Mouse (Mus musculus): ENCODE data around the gene Npnt. TPM values are rescaled to one million over a fixed set of nuclear protein-coding genes. Genes with fewer than 3 reads are reported as not detected.

The Npnt gene
- polyA plus RNA-seq, 1 experiment = 123 TPM

DNA sequence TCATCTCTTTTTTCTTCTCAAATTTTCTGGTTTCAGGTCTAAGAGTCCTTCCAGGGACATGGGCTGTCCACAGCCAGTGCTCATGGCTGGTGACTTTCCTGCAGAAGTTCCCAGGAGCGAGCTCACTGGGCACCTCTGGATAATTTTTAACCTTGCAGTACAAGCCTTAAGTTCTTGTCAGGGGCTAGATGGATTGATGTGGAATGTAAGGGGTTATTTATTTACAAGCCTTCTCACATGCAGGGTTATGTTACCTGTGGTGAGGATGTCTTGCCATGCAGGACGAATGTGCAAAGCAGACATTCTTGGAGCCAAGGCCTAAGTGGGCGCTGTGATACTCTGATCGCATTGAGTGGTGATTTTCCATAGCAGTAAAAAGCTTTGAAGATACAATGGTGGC is 84.5 kb downstream of the Npnt start:
- H3ac ChIP-seq (ENCODE audit: control insufficient read depth, insufficient read length) = no peak overlapping the region
- peak overlapping the region; percentile 33 for H3K4me2 ChIP-seq (ENCODE audit: low read depth)
- TF ChIP-seq MYOD1 (IDR thresholded peaks at IDR 0.05; ENCODE audit: control insufficient read depth in 1 of 3, insufficient read length in 2 of 3, low read depth in 2 of 3) = no peak
- TF ChIP-seq SRF (IDR thresholded peaks at IDR 0.05; ENCODE audit: control insufficient read depth, insufficient read length, low read depth) = no peak
- TF ChIP-seq USF1 (IDR thresholded peaks at IDR 0.05; ENCODE audit: low read depth) = no peak
- TF ChIP-seq CEBPB (IDR thresholded peaks at IDR 0.05; ENCODE audit: insufficient read depth, poor library complexity, severe bottlenecking) = no peak
- no peaks in the 10 kb centered on the region for H3K79me2 ChIP-seq (ENCODE audit: control insufficient read depth, insufficient read depth)
- H3K36me3 ChIP-seq (ENCODE audit: control insufficient read depth, insufficient read depth) = no peaks in the 10 kb centered on the region
- H3K27me3 ChIP-seq (ENCODE audit: control insufficient read depth, insufficient read depth, insufficient read length) = no peaks in the 10 kb centered on the region
- no peak overlapping the region for H3K4me3 ChIP-seq

DNA sequence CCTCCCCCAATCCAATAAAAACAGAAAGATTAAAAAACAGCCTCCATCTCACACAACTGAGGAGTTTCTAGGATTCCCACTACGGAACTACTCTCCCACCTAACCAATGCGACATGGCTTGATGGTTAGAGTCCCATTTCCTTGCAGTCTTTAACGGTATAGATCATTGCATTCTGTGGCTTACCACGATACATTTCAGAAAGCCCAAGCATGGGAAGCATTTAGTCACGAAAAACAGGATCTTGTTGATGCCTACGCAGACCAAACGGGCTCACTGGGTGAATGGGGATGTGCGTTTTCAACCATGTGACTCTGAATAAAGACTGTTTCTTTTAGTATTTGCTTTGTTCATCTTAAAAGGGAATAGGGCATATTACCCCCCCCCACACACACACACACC is 85.1 kb downstream of the Npnt start:
- H3ac ChIP-seq (ENCODE audit: control insufficient read depth, insufficient read length) = no peak overlapping the region
- H3K79me2 ChIP-seq (ENCODE audit: control insufficient read depth, insufficient read depth) = no peaks in the 10 kb centered on the region
- H3K27me3 ChIP-seq (ENCODE audit: control insufficient read depth, insufficient read depth, insufficient read length) = no peaks in the 10 kb centered on the region
- H3K4me3 ChIP-seq = no peak overlapping the region
- H3K4me2 ChIP-seq (ENCODE audit: low read depth) = peak overlapping the region; percentile 33
- no peaks in the 10 kb centered on the region for H3K36me3 ChIP-seq (ENCODE audit: control insufficient read depth, insufficient read depth)
- TF ChIP-seq MYOD1 (IDR thresholded peaks at IDR 0.05; ENCODE audit: control insufficient read depth in 1 of 3, insufficient read length in 2 of 3, low read depth in 2 of 3) (no peak), TCF12 (IDR thresholded peaks at IDR 0.05; ENCODE audit: insufficient read depth, poor library complexity, severe bottlenecking) (no peak), POLR2AphosphoS2 (IDR thresholded peaks at IDR 0.05; ENCODE audit: insufficient read length, low read depth) (no peak), POLR2A (IDR thresholded peaks at IDR 0.05; ENCODE audit: insufficient read length, low read depth) (no peak), CEBPB (IDR thresholded peaks at IDR 0.05; ENCODE audit: insufficient read depth, poor library complexity, severe bottlenecking) (no peak), SRF (IDR thresholded peaks at IDR 0.05; ENCODE audit: control insufficient read depth, insufficient read length, low read depth) (no peak), REST (IDR thresholded peaks at IDR 0.05; ENCODE audit: insufficient read depth, insufficient read length) (no peak), MAX (IDR thresholded peaks at IDR 0.05; ENCODE audit: low read depth) (no peak), USF1 (IDR thresholded peaks at IDR 0.05; ENCODE audit: low read depth) (no peak), MYOG (IDR thresholded peaks at IDR 0.05; ENCODE audit: control insufficient read depth in 1 of 3, insufficient read depth in 1 of 3, insufficient read length in 2 of 3, low read depth in 2 of 3) (no peak), TCF3 (IDR thresholded peaks at IDR 0.05; ENCODE audit: insufficient read length, low read depth) (no peak), E2F4 (IDR thresholded peaks at IDR 0.05; ENCODE audit: insufficient read depth) (no peak)

DNA sequence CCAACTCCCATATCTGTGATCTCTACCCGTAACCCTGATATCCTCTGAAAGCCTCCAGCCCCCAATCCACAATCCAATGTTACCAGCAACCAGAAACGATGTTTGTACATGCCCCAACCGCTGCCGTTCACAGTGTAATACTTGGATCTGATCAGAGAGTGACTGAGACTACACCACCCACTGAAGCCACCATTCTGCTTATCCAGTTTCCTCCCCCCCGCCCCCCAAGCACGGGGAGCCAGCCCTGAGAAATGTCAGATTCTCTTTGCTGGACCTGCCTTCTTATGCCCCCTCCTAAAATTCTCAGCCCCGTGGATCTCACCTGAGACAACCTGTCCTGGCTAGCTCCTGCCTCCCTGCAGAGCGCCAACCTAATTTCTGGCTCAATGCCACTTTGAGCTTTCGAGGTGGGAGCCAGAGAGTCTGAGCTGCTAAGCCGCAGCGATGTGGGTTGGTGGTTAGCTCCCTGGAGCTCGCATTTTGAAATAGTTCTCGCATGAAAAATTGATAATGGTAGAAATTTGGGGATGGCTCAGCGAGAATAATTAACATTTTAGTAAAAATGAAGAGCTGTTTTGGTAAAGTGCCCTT is 85.7 kb downstream of the Npnt start:
- Histone ChIP-seq H3K79me2 (ENCODE audit: control insufficient read depth, insufficient read depth) (no peaks in the 10 kb centered on the region), H3ac (ENCODE audit: control insufficient read depth, insufficient read length) (no peak overlapping the region), H3K4me3 (no peak overlapping the region), H3K4me2 (ENCODE audit: low read depth) (peak overlapping the region; percentile 33), H3K27me3 (ENCODE audit: control insufficient read depth, insufficient read depth, insufficient read length) (no peaks in the 10 kb centered on the region), H3K36me3 (ENCODE audit: control insufficient read depth, insufficient read depth) (no peaks in the 10 kb centered on the region)
- TF ChIP-seq POLR2A (IDR thresholded peaks at IDR 0.05; ENCODE audit: insufficient read length, low read depth) (no peak), MYOG (IDR thresholded peaks at IDR 0.05; ENCODE audit: control insufficient read depth in 1 of 3, insufficient read depth in 1 of 3, insufficient read length in 2 of 3, low read depth in 2 of 3) (no peak), TCF3 (IDR thresholded peaks at IDR 0.05; ENCODE audit: insufficient read length, low read depth) (no peak), MYOD1 (IDR thresholded peaks at IDR 0.05; ENCODE audit: control insufficient read depth in 1 of 3, insufficient read length in 2 of 3, low read depth in 2 of 3) (no peak), USF1 (IDR thresholded peaks at IDR 0.05; ENCODE audit: low read depth) (no peak), MAX (IDR thresholded peaks at IDR 0.05; ENCODE audit: low read depth) (no peak), REST (IDR thresholded peaks at IDR 0.05; ENCODE audit: insufficient read depth, insufficient read length) (no peak), POLR2AphosphoS2 (IDR thresholded peaks at IDR 0.05; ENCODE audit: insufficient read length, low read depth) (no peak), CEBPB (IDR thresholded peaks at IDR 0.05; ENCODE audit: insufficient read depth, poor library complexity, severe bottlenecking) (no peak)

DNA sequence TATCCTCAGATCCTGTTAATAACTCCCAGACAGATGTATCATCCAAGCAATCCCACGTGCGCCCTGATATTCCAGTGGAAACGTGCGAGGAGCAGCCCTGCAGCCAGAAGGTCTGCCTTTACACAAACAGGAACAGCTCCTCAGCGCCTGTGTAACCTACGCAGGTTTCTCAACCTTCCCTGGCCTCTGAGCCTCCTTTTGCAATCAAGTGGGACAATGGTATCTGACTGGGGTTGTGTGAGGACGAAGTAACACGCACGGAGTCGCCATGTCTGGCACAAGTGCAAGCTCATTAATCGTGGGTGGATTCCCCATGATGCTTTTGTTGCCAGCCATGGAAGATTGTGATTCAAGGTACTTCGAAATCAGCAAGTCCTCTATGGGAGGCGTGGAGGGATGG is 86.2 kb downstream of the Npnt start:
- Histone ChIP-seq H3K4me3 (no peak overlapping the region), H3ac (ENCODE audit: control insufficient read depth, insufficient read length) (no peak overlapping the region), H3K36me3 (ENCODE audit: control insufficient read depth, insufficient read depth) (no peaks in the 10 kb centered on the region), H3K27me3 (ENCODE audit: control insufficient read depth, insufficient read depth, insufficient read length) (no peaks in the 10 kb centered on the region), H3K79me2 (ENCODE audit: control insufficient read depth, insufficient read depth) (no peaks in the 10 kb centered on the region), H3K4me2 (ENCODE audit: low read depth) (no peak overlapping the region)
- TF ChIP-seq TCF3 (IDR thresholded peaks at IDR 0.05; ENCODE audit: insufficient read length, low read depth) (no peak), CEBPB (IDR thresholded peaks at IDR 0.05; ENCODE audit: insufficient read depth, poor library complexity, severe bottlenecking) (no peak), MYOD1 (IDR thresholded peaks at IDR 0.05; ENCODE audit: control insufficient read depth in 1 of 3, insufficient read length in 2 of 3, low read depth in 2 of 3) (no peak), POLR2A (IDR thresholded peaks at IDR 0.05; ENCODE audit: insufficient read length, low read depth) (no peak), MAX (IDR thresholded peaks at IDR 0.05; ENCODE audit: low read depth) (no peak), REST (IDR thresholded peaks at IDR 0.05; ENCODE audit: insufficient read depth, insufficient read length) (no peak), MYOG (IDR thresholded peaks at IDR 0.05; ENCODE audit: control insufficient read depth in 1 of 3, insufficient read depth in 1 of 3, insufficient read length in 2 of 3, low read depth in 2 of 3) (no peak), E2F4 (IDR thresholded peaks at IDR 0.05; ENCODE audit: insufficient read depth) (no peak), SRF (IDR thresholded peaks at IDR 0.05; ENCODE audit: control insufficient read depth, insufficient read length, low read depth) (no peak), TCF12 (IDR thresholded peaks at IDR 0.05; ENCODE audit: insufficient read depth, poor library complexity, severe bottlenecking) (no peak), USF1 (IDR thresholded peaks at IDR 0.05; ENCODE audit: low read depth) (no peak), POLR2AphosphoS2 (IDR thresholded peaks at IDR 0.05; ENCODE audit: insufficient read length, low read depth) (no peak)

DNA sequence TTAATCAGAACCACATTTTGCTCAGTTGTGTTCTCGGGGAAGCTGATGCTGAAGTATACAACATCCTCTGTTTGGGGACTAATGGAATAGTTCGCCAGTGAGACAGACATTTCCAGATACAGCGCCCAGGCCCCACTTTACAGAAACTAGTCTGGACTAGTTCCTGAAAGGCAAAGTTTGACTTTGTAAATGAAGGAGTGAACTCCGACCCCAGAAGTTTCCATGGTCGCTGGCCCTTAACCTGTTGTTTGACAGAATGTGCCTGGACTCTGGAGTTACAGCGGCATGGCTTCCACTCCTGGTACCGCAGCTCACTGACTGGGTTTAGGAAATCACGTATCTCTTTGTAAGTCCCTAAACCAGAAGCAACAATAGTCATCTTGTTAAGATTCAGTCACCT is 89.3 kb downstream of the Npnt start:
- no peak overlapping the region for H3ac ChIP-seq (ENCODE audit: control insufficient read depth, insufficient read length)
- no peak for TF ChIP-seq POLR2A (IDR thresholded peaks at IDR 0.05; ENCODE audit: insufficient read length, low read depth)
- TF ChIP-seq SRF (IDR thresholded peaks at IDR 0.05; ENCODE audit: control insufficient read depth, insufficient read length, low read depth) = no peak
- TF ChIP-seq POLR2AphosphoS2 (IDR thresholded peaks at IDR 0.05; ENCODE audit: insufficient read length, low read depth) = no peak
- TF ChIP-seq REST (IDR thresholded peaks at IDR 0.05; ENCODE audit: insufficient read depth, insufficient read length) = no peak
- TF ChIP-seq MAX (IDR thresholded peaks at IDR 0.05; ENCODE audit: low read depth) = no peak
- TF ChIP-seq E2F4 (IDR thresholded peaks at IDR 0.05; ENCODE audit: insufficient read depth) = no peak
- TF ChIP-seq MYOG (IDR thresholded peaks at IDR 0.05; ENCODE audit: control insufficient read depth in 1 of 3, insufficient read depth in 1 of 3, insufficient read length in 2 of 3, low read depth in 2 of 3) = no peak
- TF ChIP-seq MYOD1 (IDR thresholded peaks at IDR 0.05; ENCODE audit: control insufficient read depth in 1 of 3, insufficient read length in 2 of 3, low read depth in 2 of 3) = no peak
- TF ChIP-seq USF1 (IDR thresholded peaks at IDR 0.05; ENCODE audit: low read depth) = no peak
- TF ChIP-seq CEBPB (IDR thresholded peaks at IDR 0.05; ENCODE audit: insufficient read depth, poor library complexity, severe bottlenecking) = no peak
- no peak for TF ChIP-seq TCF12 (IDR thresholded peaks at IDR 0.05; ENCODE audit: insufficient read depth, poor library complexity, severe bottlenecking)
- no peak for TF ChIP-seq TCF3 (IDR thresholded peaks at IDR 0.05; ENCODE audit: insufficient read length, low read depth)
- H3K4me3 ChIP-seq = no peak overlapping the region
- no peaks in the 10 kb centered on the region for H3K36me3 ChIP-seq (ENCODE audit: control insufficient read depth, insufficient read depth)
- no peaks in the 10 kb centered on the region for H3K79me2 ChIP-seq (ENCODE audit: control insufficient read depth, insufficient read depth)
- H3K4me2 ChIP-seq (ENCODE audit: low read depth) = no peak overlapping the region
- no peaks in the 10 kb centered on the region for H3K27me3 ChIP-seq (ENCODE audit: control insufficient read depth, insufficient read depth, insufficient read length)
